Mouse (Mus musculus) testis, adult 2 months (tissue): ENCODE data around the gene Ltbp1.

Source experiments
- CTCF ChIP-seq: fragments of 200-500 bp; IDR thresholded peaks from 2 replicates; pipeline ENCODE4 v1.5.1; 2012; ENCODE audit warnings: low read depth, mild to moderate bottlenecking, inconsistent platforms, low read length, moderate library complexity; ENCODE audit not compliant: control insufficient read depth, insufficient read depth, insufficient replicate concordance
- POLR2A ChIP-seq: fragments of 200-500 bp; IDR thresholded peaks from 2 replicates; pipeline ENCODE4 v1.6.1; 2012; ENCODE audit warnings: low read depth, mild to moderate bottlenecking, inconsistent platforms, low read length, moderate library complexity; ENCODE audit not compliant: control insufficient read depth

DNA sequence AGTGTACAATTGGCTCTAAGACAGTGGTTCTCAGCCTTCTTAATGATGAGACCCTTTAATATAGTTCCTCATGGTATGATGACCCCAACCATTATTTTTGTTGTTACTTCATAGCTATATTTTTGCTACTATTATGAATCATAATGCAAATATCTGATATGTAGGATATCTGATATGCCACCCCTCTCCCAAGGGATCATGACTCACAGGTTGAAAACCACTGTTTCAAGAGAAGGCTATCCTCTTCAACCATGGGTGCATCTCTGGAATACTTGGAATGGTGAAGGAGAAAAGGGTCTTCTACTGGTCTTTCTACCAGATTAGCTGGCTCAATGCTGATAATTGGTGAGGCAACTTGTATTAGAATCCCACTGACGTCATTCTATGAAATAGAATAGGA is 21.3 kb upstream of the Ltbp1 start:
- TF ChIP-seq CTCF (no peak), POLR2A (no peak)
